Mouse (Mus musculus) midbrain, embryonic 16.5 days (tissue): Measurements from ENCODE around the gene Ptprn2. TPM values are rescaled to one million over a fixed set of nuclear protein-coding genes. Genes with fewer than 3 reads are reported as not detected.

Experiments
- ATAC-seq: fragments of 200-750 bp; cut with Nextera tagmentation; 2 replicates; pipeline ENCODE4 v1.8.0; 2017; ENCODE audit warnings: moderate TSS enrichment
- H3K27ac ChIP-seq: fragments of 300-500 bp; sonication (generic); 2 replicates; pipeline ENCODE4 v1.5.1; 2014; ENCODE audit warnings: mild to moderate bottlenecking, low read length, mixed read lengths
- H3K27me3 ChIP-seq: fragments of 300-500 bp; sonication (generic); 2 replicates; pipeline ENCODE4 v1.6.1; 2014; ENCODE audit warnings: low read depth, low read length, mixed read lengths; ENCODE audit not compliant: control insufficient read depth, insufficient read depth
- H3K36me3 ChIP-seq: fragments of 300-500 bp; sonication (generic); 2 replicates; pipeline ENCODE4 v1.6.1; 2014; ENCODE audit warnings: mild to moderate bottlenecking, low read length, moderate library complexity, mixed read lengths; ENCODE audit not compliant: control insufficient read depth, insufficient read depth
- H3K4me1 ChIP-seq: fragments of 300-500 bp; sonication (generic); 2 replicates; pipeline ENCODE4 v1.6.1; 2014; ENCODE audit warnings: mild to moderate bottlenecking, low read length, mixed read lengths; ENCODE audit not compliant: control insufficient read depth, insufficient read depth
- H3K4me2 ChIP-seq: fragments of 300-500 bp; sonication (generic); 2 replicates; pipeline ENCODE4 v1.6.1; 2014; ENCODE audit warnings: mild to moderate bottlenecking, low read length, mixed read lengths
- H3K4me3 ChIP-seq: fragments of 300-500 bp; sonication (generic); 2 replicates; pipeline ENCODE4 v1.5.1; 2014; ENCODE audit warnings: low read depth, mild to moderate bottlenecking, low read length, moderate library complexity, mixed read lengths
- H3K9ac ChIP-seq: fragments of 300-500 bp; sonication (generic); 2 replicates; pipeline ENCODE4 v1.6.1; 2014; ENCODE audit warnings: low read depth, low read length, mixed read lengths
- H3K9me3 ChIP-seq: fragments of 300-500 bp; sonication (generic); replicated peaks from 2 replicates; pipeline ENCODE4 v1.6.1; 2014; ENCODE audit warnings: mild to moderate bottlenecking, low read length, mixed read lengths; ENCODE audit not compliant: control insufficient read depth, poor library complexity, severe bottlenecking
- WGBS: fragments of 180-500 bp; shearing (Covaris S2); extraction: QIAGEN DNeasy Blood & Tissue Kit; methylation state at CpG from one replicate; pipeline ENCODE4 v1.1.7; 2014; 5-methylcytosine and 5-hydroxymethylcytosine counted together
- polyA plus RNA-seq: library from polyadenylated mRNA; unstranded; fragments of >200 nt; fragmentation: Nextera tagmentation; extraction: Ambion mirVana; gene quantifications from 2 replicates; pipeline ENCODE4 v1.2.1, GENCODE M21; 2015

Gene Ptprn2
- polyA plus RNA-seq, 1 experiment from 2014 or later: 15.6 TPM

GRCm38 (mm10) chr12:117107143-117107616, 621.7 kb downstream of the Ptprn2 start:
- Histone ChIP-seq H3K9ac (no peak overlapping the region), H3K27me3 (no peaks in the 10 kb centered on the region), H3K27ac (peak overlapping the region; percentile 78), H3K4me2 (peak overlapping the region; percentile 41), H3K4me1 (peaks cover 19% of the 10 kb centered on the region), H3K36me3 (no peaks in the 10 kb centered on the region), H3K4me3 (no peak overlapping the region), H3K9me3 (no peaks in the 10 kb centered on the region)
- WGBS: 6% methylated on average over 16 of the region's 16 CpGs
- peak; percentile 96 for ATAC-seq

DNA sequence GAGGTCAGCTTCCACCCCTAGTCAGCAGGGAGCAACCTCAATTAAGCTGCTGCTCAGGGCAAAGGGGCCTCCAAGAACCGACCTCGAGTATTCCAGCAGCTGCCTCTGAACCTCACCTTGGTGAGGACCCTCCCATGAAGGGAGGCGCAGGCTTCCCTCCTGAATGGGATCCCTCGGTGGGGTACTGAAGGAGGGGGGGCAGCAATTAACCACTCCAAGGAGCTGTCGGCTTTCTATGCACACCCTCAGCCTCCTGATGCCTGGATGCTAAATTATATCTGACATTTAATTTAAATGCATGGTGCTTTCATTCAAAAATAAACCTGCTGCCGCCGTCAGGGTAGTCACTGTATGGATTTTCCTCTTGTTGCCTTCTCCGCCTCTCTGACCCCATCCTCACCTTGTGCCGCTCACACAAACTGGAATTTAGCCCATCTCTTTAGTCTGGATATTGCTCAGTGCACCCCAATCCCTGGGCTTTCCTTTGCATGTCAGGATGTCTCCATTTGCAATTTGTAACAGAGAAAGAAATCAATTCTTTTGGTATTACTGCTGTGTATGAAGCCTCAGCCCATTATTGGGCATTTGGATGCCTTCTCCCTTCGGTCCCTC, 629.8 kb downstream of the Ptprn2 start:
- Histone ChIP-seq H3K27ac (0 out of 2 replicates have a peak overlapping the region, but pooled peaks have one; percentile 1), H3K4me3 (no peak overlapping the region), H3K9me3 (no peaks in the 10 kb centered on the region), H3K36me3 (no peaks in the 10 kb centered on the region), H3K4me2 (no peak overlapping the region), H3K9ac (no peak overlapping the region), H3K4me1 (peaks cover 4% of the 10 kb centered on the region; the same call in 1 of the 2 replicates), H3K27me3 (no peaks in the 10 kb centered on the region)
- ATAC-seq: peak; percentile 40; the same call in 1 of the 2 replicates
- 31% methylated on average over 10 of the region's 10 CpGs for WGBS

GRCm38 (mm10) chr12:117127078-117127477, 641.6 kb downstream of the Ptprn2 start:
- no peaks in the 10 kb centered on the region for H3K36me3 ChIP-seq
- no peaks in the 10 kb centered on the region for H3K27me3 ChIP-seq
- no peak overlapping the region for H3K4me3 ChIP-seq
- H3K4me2 ChIP-seq: no peak overlapping the region
- ATAC-seq: no peak
- H3K9ac ChIP-seq: no peak overlapping the region
- H3K9me3 ChIP-seq: no peaks in the 10 kb centered on the region
- H3K27ac ChIP-seq: no peak overlapping the region
- 86% methylated on average over 3 of the region's 3 CpGs for WGBS
- peaks cover 5% of the 10 kb centered on the region; the same call in 1 of the 2 replicates for H3K4me1 ChIP-seq

DNA sequence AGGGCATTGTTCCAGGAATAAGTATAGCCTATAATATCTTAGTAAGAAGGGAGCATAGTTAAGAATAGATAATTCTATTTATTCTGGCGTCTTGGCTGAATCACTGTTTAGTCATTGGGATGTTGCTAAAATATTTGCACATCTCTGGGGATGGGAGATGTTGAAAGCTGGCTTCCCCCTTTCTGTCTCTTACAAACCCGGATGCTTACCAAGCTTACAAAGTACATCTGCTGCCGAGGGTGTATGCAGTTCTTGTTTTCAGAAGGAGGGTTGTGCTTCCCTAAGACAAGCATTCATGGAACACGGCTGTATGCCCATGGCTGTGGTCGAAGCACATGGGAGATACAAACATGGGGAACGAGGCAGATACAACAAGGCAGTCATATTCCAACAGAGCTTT, 642.0 kb downstream of the Ptprn2 start:
- H3K4me2 ChIP-seq: no peak overlapping the region
- peak overlapping the region; percentile 38; the same call in 1 of the 2 replicates for H3K27ac ChIP-seq
- no peak overlapping the region for H3K9ac ChIP-seq
- WGBS: 75% methylated on average over 6 of the region's 6 CpGs
- ATAC-seq: no peak
- peaks cover 5% of the 10 kb centered on the region; the same call in 1 of the 2 replicates for H3K4me1 ChIP-seq
- H3K27me3 ChIP-seq: no peaks in the 10 kb centered on the region
- H3K36me3 ChIP-seq: no peaks in the 10 kb centered on the region
- H3K4me3 ChIP-seq: no peak overlapping the region
- no peaks in the 10 kb centered on the region for H3K9me3 ChIP-seq

GRCm38 (mm10) chr12:117132095-117132494, 646.6 kb downstream of the Ptprn2 start:
- no peak overlapping the region for H3K4me2 ChIP-seq
- 23% methylated on average over 2 of the region's 2 CpGs for WGBS
- no peak overlapping the region for H3K4me3 ChIP-seq
- H3K4me1 ChIP-seq: peaks cover 5% of the 10 kb centered on the region; the same call in 1 of the 2 replicates
- H3K36me3 ChIP-seq: no peaks in the 10 kb centered on the region
- H3K9me3 ChIP-seq: no peaks in the 10 kb centered on the region
- H3K27me3 ChIP-seq: no peaks in the 10 kb centered on the region
- H3K27ac ChIP-seq: no peak overlapping the region
- ATAC-seq: no peak
- no peak overlapping the region for H3K9ac ChIP-seq

DNA sequence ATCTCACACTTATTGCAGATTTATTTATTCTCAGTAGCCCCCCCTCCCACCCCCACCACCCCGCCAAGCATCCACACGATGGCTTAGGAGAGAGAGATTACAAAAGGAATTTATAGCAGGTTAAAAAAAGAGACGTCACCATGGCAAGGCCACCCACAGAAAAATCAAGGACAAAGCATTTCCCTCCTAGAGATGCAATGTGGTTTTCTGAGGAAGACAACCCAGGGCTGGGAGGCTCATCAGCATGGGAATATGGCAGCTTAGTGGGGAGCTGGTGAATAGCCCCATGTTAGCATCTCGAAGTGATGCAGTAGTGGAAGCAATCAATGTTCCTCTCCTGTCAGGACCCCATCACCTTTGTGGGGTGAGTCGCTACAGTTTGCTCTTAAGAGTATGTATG, 649.7 kb downstream of the Ptprn2 start:
- no peaks in the 10 kb centered on the region for H3K36me3 ChIP-seq
- WGBS: 41% methylated on average over 5 of the region's 5 CpGs
- no peaks in the 10 kb centered on the region for H3K27me3 ChIP-seq
- no peak overlapping the region for H3K4me3 ChIP-seq
- H3K4me1 ChIP-seq: no peaks in the 10 kb centered on the region; the same call in 1 of the 2 replicates
- no peak overlapping the region for H3K27ac ChIP-seq
- H3K9ac ChIP-seq: no peak overlapping the region
- ATAC-seq: no peak
- no peaks in the 10 kb centered on the region for H3K9me3 ChIP-seq
- no peak overlapping the region for H3K4me2 ChIP-seq

DNA sequence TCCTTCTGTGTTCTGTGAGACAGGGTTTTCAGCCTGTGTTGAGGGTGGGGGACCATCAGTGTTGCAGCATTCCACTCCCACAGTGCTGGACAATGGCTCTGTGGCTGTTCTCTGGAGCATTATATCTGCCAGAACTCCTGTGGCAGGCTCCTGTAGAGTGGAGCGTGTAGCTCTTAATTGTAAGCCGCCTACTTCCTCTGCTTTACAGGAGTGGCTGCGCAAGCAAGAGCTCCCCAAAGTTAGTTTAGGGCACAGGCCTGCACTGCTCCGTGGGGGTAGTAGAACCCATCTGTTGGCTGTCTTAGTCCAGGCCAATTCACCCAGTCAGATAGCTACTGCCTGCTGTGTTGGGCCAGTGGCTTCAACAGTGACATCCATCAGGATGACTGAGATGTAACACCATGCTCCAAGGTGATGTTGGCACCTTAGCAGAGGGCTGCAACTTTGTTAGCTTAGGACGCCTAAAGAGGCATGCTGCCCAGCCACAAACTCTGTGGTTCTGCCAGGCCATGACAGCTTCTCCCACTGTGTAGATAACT, 651.0 kb downstream of the Ptprn2 start:
- Histone ChIP-seq H3K9me3 (no peaks in the 10 kb centered on the region), H3K36me3 (no peaks in the 10 kb centered on the region), H3K4me2 (no peak overlapping the region), H3K27me3 (no peaks in the 10 kb centered on the region), H3K4me3 (no peak overlapping the region), H3K27ac (no peak overlapping the region), H3K9ac (no peak overlapping the region), H3K4me1 (no peaks in the 10 kb centered on the region; the same call in 1 of the 2 replicates)
- no peak for ATAC-seq
- 66% methylated on average over 5 of the region's 5 CpGs for WGBS

DNA sequence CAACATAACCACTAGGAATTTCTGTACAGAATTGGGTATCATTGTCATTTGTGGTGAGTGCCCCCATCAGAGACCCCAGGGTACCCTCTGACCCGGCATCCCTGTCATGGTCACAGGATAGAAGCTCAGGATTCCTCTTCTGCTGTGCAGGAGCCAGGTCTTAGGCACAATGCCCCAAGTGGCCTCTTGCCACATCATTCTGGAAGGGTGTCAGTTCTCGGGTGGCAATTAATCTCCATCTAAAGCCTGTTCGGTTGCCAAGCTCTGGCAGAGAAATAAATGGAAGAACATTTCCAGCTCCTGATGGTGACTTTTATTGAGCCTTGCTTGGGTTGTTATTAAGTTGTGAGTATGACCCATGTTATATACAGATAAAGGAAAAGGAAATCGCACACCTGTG, 655.4 kb downstream of the Ptprn2 start:
- Histone ChIP-seq H3K27me3 (no peaks in the 10 kb centered on the region), H3K36me3 (no peaks in the 10 kb centered on the region), H3K4me3 (no peak overlapping the region), H3K4me1 (no peaks in the 10 kb centered on the region), H3K9me3 (no peaks in the 10 kb centered on the region), H3K4me2 (no peak overlapping the region), H3K27ac (no peak overlapping the region), H3K9ac (no peak overlapping the region)
- no peak for ATAC-seq
- WGBS: 74% methylated on average over 4 of the region's 4 CpGs

DNA sequence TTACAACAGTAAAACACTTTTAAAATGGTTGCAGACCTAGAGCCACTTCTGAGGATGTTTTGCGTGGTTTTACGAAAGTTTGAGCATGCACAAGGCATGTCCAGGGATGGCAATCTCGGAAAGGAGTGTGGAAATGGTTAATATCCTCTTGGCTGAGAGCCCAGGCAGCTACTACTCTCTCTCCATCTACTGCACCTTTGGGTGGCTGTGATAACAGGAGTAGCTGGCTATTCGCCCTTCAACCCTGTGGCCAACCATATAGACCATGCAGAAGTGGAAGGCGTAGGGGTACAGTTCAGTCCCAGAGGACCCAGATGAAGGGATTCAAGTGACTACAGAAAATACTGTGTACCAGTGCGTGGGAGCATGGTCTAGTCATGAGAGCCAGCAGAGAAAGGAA, 655.9 kb downstream of the Ptprn2 start:
- Histone ChIP-seq H3K9me3 (no peaks in the 10 kb centered on the region), H3K4me2 (no peak overlapping the region), H3K9ac (no peak overlapping the region), H3K36me3 (no peaks in the 10 kb centered on the region), H3K4me3 (no peak overlapping the region), H3K27me3 (no peaks in the 10 kb centered on the region), H3K27ac (no peak overlapping the region), H3K4me1 (no peaks in the 10 kb centered on the region)
- WGBS: 95% methylated on average over 6 of the region's 6 CpGs
- ATAC-seq: no peak
